Comparison of ENCODE assay signal across 14 mouse cellular contexts in genomic region chr5:140940257-140940922, GRCm38 (mm10). TPM values are rescaled to one million over a fixed set of nuclear protein-coding genes. Genes with fewer than 3 reads are reported as not detected.
DNase-seq lines count a peak whose midpoint lies in the region; ATAC-seq and TF ChIP-seq lines count a peak whose summit lies in the region.
"Had no signal": no experiment of that assay in that cellular context is flagged by ENCODE, and none has a peak within 500 bp of the region (broad histone marks: within the 10 kb centered on the region; RNA-seq: fewer than 3 reads in every experiment).

No protein-coding gene starts in this region.

- WGBS in hindbrain, embryonic 14.5 days, result 51% methylated on average over 5 of the region's 5 CpGs
- WGBS in hindbrain, embryonic 11.5 days, result 68% methylated on average over 5 of the region's 5 CpGs
- WGBS in limb, embryonic 10.5 days, result 68% methylated on average over 5 of the region's 5 CpGs

- H3K27ac ChIP-seq in hindbrain, embryonic 14.5 days, result peak overlapping the region; percentile 68
- no peak overlapping the region for H3K27ac ChIP-seq in hindbrain, embryonic 11.5 days (ENCODE audit: low read depth, low read length)
- peak overlapping the region; percentile 42; the same call in 1 of the 2 replicates for H3K27ac ChIP-seq in cortical plate, adult 2 months (ENCODE audit: insufficient read depth, low read length)
- 0 out of 2 replicates have a peak overlapping the region, but pooled peaks have one; percentile 19 for H3K27ac ChIP-seq in limb, embryonic 10.5 days
- H3K27ac ChIP-seq: liver, embryonic 15.5 days had no signal

- H3K9me3 ChIP-seq in hindbrain, embryonic 14.5 days (ENCODE audit: control insufficient read depth, low read length), result no peaks in the 10 kb centered on the region
- no peaks in the 10 kb centered on the region for H3K9me3 ChIP-seq in hindbrain, embryonic 11.5 days (ENCODE audit: control insufficient read depth, low read length)
- H3K9me3 ChIP-seq in limb, embryonic 10.5 days (replicated peaks), result no peaks in the 10 kb centered on the region
- H3K9me3 ChIP-seq: heart, embryonic 12.5 days; liver, embryonic 15.5 days had no signal

- H3K27me3 ChIP-seq in hindbrain, embryonic 14.5 days (ENCODE audit: control insufficient read depth, insufficient read depth, low read length), result no peaks in the 10 kb centered on the region
- H3K27me3 ChIP-seq in hindbrain, embryonic 11.5 days (ENCODE audit: control insufficient read depth, insufficient read depth, low read length), result no peaks in the 10 kb centered on the region
- H3K27me3 ChIP-seq in limb, embryonic 10.5 days (ENCODE audit: low read depth, poor library complexity, severe bottlenecking), result no peaks in the 10 kb centered on the region
- H3K27me3 ChIP-seq: heart, embryonic 12.5 days; liver, embryonic 15.5 days had no signal

- no peak for ATAC-seq in hindbrain, embryonic 14.5 days (ENCODE audit: low FRiP score)
- ATAC-seq in hindbrain, embryonic 11.5 days (ENCODE audit: low FRiP score), result no peak

- H3K4me1 ChIP-seq in hindbrain, embryonic 14.5 days (replicated peaks; ENCODE audit: control insufficient read depth, insufficient read depth, low read length), result peaks cover 14% of the 10 kb centered on the region
- H3K4me1 ChIP-seq in hindbrain, embryonic 11.5 days (replicated peaks; ENCODE audit: control insufficient read depth, insufficient read depth, low read length), result no peaks in the 10 kb centered on the region
- H3K4me1 ChIP-seq in cortical plate, adult 2 months (ENCODE audit: control insufficient read depth, insufficient read depth, low read length), result peaks cover 7% of the 10 kb centered on the region
- H3K4me1 ChIP-seq in limb, embryonic 10.5 days, result peaks cover 22% of the 10 kb centered on the region
- H3K4me1 ChIP-seq: heart, embryonic 12.5 days; liver, embryonic 15.5 days had no signal

- no peak for TF ChIP-seq CTCF in cortical plate, adult 2 months (IDR thresholded peaks at IDR 0.05; ENCODE audit: extremely low read depth, insufficient read depth, low read length)

- no peak overlapping the region for H3K4me3 ChIP-seq in hindbrain, embryonic 14.5 days (replicated peaks; ENCODE audit: low read length)
- H3K4me3 ChIP-seq in hindbrain, embryonic 11.5 days (ENCODE audit: low read depth, low read length), result no peak overlapping the region
- no peak overlapping the region for H3K4me3 ChIP-seq in cortical plate, adult 2 months (ENCODE audit: insufficient read depth, low read length)
- H3K4me3 ChIP-seq in limb, embryonic 10.5 days, result no peak overlapping the region
- H3K4me3 ChIP-seq: heart, embryonic 12.5 days; liver, embryonic 15.5 days had no signal

- H3K9ac ChIP-seq in hindbrain, embryonic 14.5 days, result no peak overlapping the region
- no peak overlapping the region for H3K9ac ChIP-seq in hindbrain, embryonic 11.5 days (ENCODE audit: low read depth, low read length)
- H3K9ac ChIP-seq: heart, embryonic 12.5 days; liver, embryonic 15.5 days had no signal

- no peak overlapping the region for H3K4me2 ChIP-seq in hindbrain, embryonic 14.5 days (replicated peaks)
- no peak overlapping the region for H3K4me2 ChIP-seq in hindbrain, embryonic 11.5 days (replicated peaks; ENCODE audit: low read depth, low read length)
- H3K4me2 ChIP-seq: heart, embryonic 12.5 days; liver, embryonic 15.5 days had no signal

- DNase-seq in hindbrain, embryonic 14.5 days (ENCODE audit: low spot score), result no peak
- no peak for DNase-seq in hindbrain, embryonic 11.5 days (ENCODE audit: low spot score)
- DNase-seq in Muller cell, postnatal 12 days (ENCODE audit: inconsistent ontology term), result peak; percentile 67
- no peak for DNase-seq in limb, embryonic 10.5 days (ENCODE audit: low spot score)
- no peak for DNase-seq in urinary bladder, postnatal 4 days (ENCODE audit: low spot score in 2 of 2)
- DNase-seq in T-cell, adult 2 months (ENCODE audit: low spot score), result no peak
- no peak for DNase-seq in gastrocnemius, postnatal 25 days
- DNase-seq: cerebellum, adult 18-20 months; gastrocnemius, postnatal 36 days; heart, postnatal 4 days; lung, postnatal 4 days had no signal

- H3K36me3 ChIP-seq in hindbrain, embryonic 14.5 days (replicated peaks; ENCODE audit: control insufficient read depth, insufficient read depth), result no peaks in the 10 kb centered on the region
- H3K36me3 ChIP-seq in hindbrain, embryonic 11.5 days (ENCODE audit: control insufficient read depth, insufficient read depth, low read length), result no peaks in the 10 kb centered on the region
- H3K36me3 ChIP-seq in limb, embryonic 10.5 days, result no peaks in the 10 kb centered on the region
- H3K36me3 ChIP-seq: heart, embryonic 12.5 days; liver, embryonic 15.5 days had no signal

- no peak for TF ChIP-seq POLR2A in cortical plate, adult 2 months (IDR thresholded peaks at IDR 0.05; ENCODE audit: extremely low read depth, insufficient read depth, low read length)

RNA-seq across cellular contexts. Expression of gene Card11, which starts 60.0 kb away (rescaled TPM):
- polyA plus RNA-seq in hindbrain, embryonic 14.5 days (2014; fragmentation: Nextera tagmentation; extraction: Ambion mirVana), result 0.11 TPM in 1 of 2 replicates, not detected in the other
- polyA plus RNA-seq in hindbrain, embryonic 11.5 days (2014; fragmentation: Nextera tagmentation; extraction: Ambion mirVana), result 0.14 TPM in 1 of 2 replicates, not detected in the other
- polyA plus RNA-seq in cortical plate, adult 2 months (2012; rRNA removed), result 0.19 and 0.33 TPM in 2 replicates
- 0.49 TPM in 1 of 2 replicates, not detected in the other for polyA plus RNA-seq in limb, embryonic 10.5 days (2016; fragmentation: Nextera tagmentation; extraction: Ambion mirVana)
- total RNA-seq in gastrocnemius, postnatal 25 days (2021), result under 1 TPM; 0.16 to 0.31 TPM
